Mouse (Mus musculus): ENCODE measurements at regions not wholly inside any gene's neighbourhood (a gene's known extent, or its start where the extent isn't known, plus 50 kb on each side); places are given as distances from the start of the nearest gene placed in this dataset.

DNA sequence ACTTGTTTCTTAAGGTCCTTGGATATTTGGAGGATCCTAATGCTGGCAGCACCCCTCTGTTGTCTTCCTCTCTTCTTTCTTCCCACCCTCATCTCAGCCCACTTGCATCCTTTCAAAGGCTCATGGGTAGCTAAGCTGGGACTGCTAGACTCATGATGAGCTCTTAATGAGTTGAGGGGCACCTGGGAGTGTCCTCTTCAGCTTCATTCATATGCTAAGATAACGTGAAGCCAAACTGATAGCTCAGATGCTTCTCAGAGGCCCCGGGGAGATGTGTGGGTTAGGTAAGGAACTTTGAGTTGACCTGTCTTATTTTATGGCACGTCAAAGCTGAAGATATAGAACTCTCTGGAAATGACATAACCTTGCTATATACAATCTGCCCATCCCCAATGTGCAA is 139.3 kb downstream of the Dact1 start:
- Histone ChIP-seq H3K9me3 (no peaks in the 10 kb centered on the region), H3K36me3 (replicated peaks; ENCODE audit: low read length) (no peaks in the 10 kb centered on the region), H3K4me1 (no peaks in the 10 kb centered on the region), H3K27me3 (replicated peaks) (peaks cover 4% of the 10 kb centered on the region), H3K4me3 (replicated peaks) (no peak overlapping the region)
- TF ChIP-seq FLI1 (IDR thresholded peaks at IDR 0.05; ENCODE audit: low read length) (no peak), GATA1 (IDR thresholded peaks at IDR 0.05; ENCODE audit: borderline replicate concordance, low read length) (no peak)

- peaks cover 4% of the 10 kb centered on the region for H3K27me3 ChIP-seq (replicated peaks)
- no peak for TF ChIP-seq FLI1 (IDR thresholded peaks at IDR 0.05; ENCODE audit: low read length)
- no peak for TF ChIP-seq GATA1 (IDR thresholded peaks at IDR 0.05; ENCODE audit: borderline replicate concordance, low read length)
- no peaks in the 10 kb centered on the region for H3K4me1 ChIP-seq
- H3K9me3 ChIP-seq: no peaks in the 10 kb centered on the region
- no peak overlapping the region for H3K4me3 ChIP-seq (replicated peaks)
- H3K36me3 ChIP-seq (replicated peaks; ENCODE audit: low read length): no peaks in the 10 kb centered on the region
These were observed 140.4 kb downstream of the Dact1 start for GRCm38 (mm10) chr12:71450128-71450527.

- Histone ChIP-seq H3K4me1 (no peaks in the 10 kb centered on the region), H3K27me3 (replicated peaks) (peaks cover 6% of the 10 kb centered on the region), H3K36me3 (replicated peaks; ENCODE audit: low read length) (no peaks in the 10 kb centered on the region), H3K4me3 (replicated peaks) (no peak overlapping the region), H3K9me3 (no peaks in the 10 kb centered on the region)
- TF ChIP-seq GATA1 (IDR thresholded peaks at IDR 0.05; ENCODE audit: borderline replicate concordance, low read length) (no peak), FLI1 (IDR thresholded peaks at IDR 0.05; ENCODE audit: low read length) (no peak)
These were observed 141.2 kb downstream of the Dact1 start for GRCm38 (mm10) chr12:71450680-71451463.

DNA sequence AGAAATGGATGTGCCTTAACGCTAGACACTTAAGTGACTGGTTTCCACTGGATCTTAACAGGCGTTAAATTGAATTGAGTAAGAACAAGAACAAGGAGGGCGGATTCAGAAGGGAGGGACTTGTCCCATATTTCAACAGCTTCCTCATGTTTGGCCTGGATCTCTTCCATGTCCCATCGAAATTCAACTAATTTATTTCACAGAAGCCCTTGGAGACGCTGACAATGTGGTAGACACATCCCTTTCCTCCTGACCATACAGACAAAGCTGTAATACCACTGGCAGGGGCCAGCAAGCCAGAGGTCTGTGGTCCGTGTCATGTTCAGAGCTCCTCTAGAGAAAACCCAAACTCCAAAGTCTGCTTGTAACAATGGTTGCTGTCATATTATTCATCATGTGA is 147.2 kb downstream of the Dact1 start:
- H3K4me1 ChIP-seq: no peaks in the 10 kb centered on the region
- no peak for TF ChIP-seq GATA1 (IDR thresholded peaks at IDR 0.05; ENCODE audit: borderline replicate concordance, low read length)
- no peak for TF ChIP-seq FLI1 (IDR thresholded peaks at IDR 0.05; ENCODE audit: low read length)
- H3K9me3 ChIP-seq: peaks cover 2% of the 10 kb centered on the region
- H3K4me3 ChIP-seq (replicated peaks): no peak overlapping the region
- peaks cover 2% of the 10 kb centered on the region for H3K27me3 ChIP-seq (replicated peaks)
- H3K36me3 ChIP-seq (replicated peaks; ENCODE audit: low read length): no peaks in the 10 kb centered on the region

DNA sequence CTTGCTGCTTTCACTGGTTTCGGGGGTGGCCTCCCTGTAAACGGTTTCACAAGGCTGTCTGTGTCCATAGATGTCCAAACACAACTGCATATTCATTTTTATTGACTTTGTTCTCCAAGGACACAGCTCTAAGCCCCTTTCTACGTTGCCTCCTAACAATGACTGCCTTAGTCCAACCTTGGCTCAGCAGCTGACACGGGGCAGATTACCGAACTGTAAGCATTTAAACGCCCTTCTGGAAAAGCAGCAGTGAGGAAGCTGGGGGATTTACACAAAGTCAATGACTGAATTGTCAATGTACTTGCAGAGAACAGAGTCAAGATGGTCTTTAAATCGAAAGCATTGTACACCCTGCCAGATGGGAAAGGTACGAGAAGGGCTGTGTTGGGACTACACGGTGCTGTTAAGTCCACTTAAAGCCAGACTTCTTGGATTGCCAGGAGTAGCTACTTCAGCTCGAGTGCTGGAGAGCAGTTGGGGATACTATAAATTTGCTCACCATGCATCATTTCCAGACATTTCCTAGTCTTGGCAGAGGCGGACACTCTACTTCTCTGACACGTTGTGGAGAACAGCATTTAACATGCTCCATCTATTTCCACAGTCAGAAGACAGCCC is 149.0 kb downstream of the Dact1 start:
- TF ChIP-seq FLI1 (IDR thresholded peaks at IDR 0.05; ENCODE audit: low read length) (no peak), GATA1 (IDR thresholded peaks at IDR 0.05; ENCODE audit: borderline replicate concordance, low read length) (no peak)
- peaks cover 2% of the 10 kb centered on the region for H3K27me3 ChIP-seq (replicated peaks)
- H3K4me1 ChIP-seq: no peaks in the 10 kb centered on the region
- H3K9me3 ChIP-seq: peaks cover 2% of the 10 kb centered on the region
- no peak overlapping the region for H3K4me3 ChIP-seq (replicated peaks)
- H3K36me3 ChIP-seq (replicated peaks; ENCODE audit: low read length): no peaks in the 10 kb centered on the region

DNA sequence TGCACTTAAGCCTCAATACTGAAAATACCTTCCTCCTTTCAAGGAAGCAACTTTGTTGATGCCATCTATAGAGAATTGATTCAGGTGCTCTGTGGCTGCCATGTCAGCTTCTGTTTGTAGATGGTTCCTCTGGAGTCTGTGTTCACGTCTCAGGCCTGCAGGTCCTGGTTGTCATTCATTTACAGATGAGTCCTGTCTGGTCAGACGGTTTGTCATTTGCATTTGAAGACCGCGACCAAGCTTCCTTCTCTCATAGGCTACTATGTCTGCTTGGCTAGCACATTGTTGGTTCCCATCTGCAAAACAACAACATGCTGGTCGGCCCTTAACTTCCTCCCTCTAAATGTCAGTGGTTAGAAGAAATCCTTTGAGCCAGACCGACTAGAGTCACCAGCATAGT is 151.0 kb downstream of the Dact1 start:
- H3K27me3 ChIP-seq (replicated peaks): peaks cover 2% of the 10 kb centered on the region
- no peaks in the 10 kb centered on the region for H3K4me1 ChIP-seq
- H3K4me3 ChIP-seq (replicated peaks): no peak overlapping the region
- H3K36me3 ChIP-seq (replicated peaks; ENCODE audit: low read length): no peaks in the 10 kb centered on the region
- TF ChIP-seq GATA1 (IDR thresholded peaks at IDR 0.05; ENCODE audit: borderline replicate concordance, low read length): no peak
- no peak for TF ChIP-seq FLI1 (IDR thresholded peaks at IDR 0.05; ENCODE audit: low read length)
- H3K9me3 ChIP-seq: peaks cover 2% of the 10 kb centered on the region

DNA sequence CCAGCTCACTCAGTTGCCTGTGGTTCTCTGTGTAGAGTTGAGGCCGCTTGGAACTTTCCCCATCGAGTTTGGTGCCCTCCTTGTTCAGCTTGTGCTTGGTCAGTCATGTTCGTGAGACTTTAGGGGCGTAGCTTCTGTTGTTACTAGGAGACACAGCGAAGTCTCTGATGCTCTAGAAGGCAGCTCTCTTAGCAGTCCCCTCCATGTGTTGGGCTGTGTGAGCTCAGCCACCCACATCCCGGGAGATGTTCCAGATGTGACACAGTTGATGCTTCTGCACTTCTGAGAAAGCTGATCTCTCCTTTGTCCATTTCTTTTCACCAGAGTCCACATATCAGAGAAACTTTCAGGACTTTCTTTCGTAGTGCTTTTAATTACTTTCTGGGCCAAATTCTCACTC is 158.1 kb downstream of the Dact1 start:
- Histone ChIP-seq H3K9me3 (0 out of 2 replicates have a peak, but pooled peaks cover 4% of the 10 kb centered on the region), H3K27me3 (replicated peaks) (no peaks in the 10 kb centered on the region), H3K36me3 (replicated peaks; ENCODE audit: low read length) (no peaks in the 10 kb centered on the region), H3K4me1 (no peaks in the 10 kb centered on the region), H3K4me3 (replicated peaks) (no peak overlapping the region)
- no peak for TF ChIP-seq GATA1 (IDR thresholded peaks at IDR 0.05; ENCODE audit: borderline replicate concordance, low read length)
- TF ChIP-seq FLI1 (IDR thresholded peaks at IDR 0.05; ENCODE audit: low read length): no peak

- H3K27me3 ChIP-seq (replicated peaks): no peaks in the 10 kb centered on the region
- 0 out of 2 replicates have a peak, but pooled peaks cover 4% of the 10 kb centered on the region for H3K9me3 ChIP-seq
- H3K4me1 ChIP-seq: no peaks in the 10 kb centered on the region
- TF ChIP-seq GATA1 (IDR thresholded peaks at IDR 0.05; ENCODE audit: borderline replicate concordance, low read length) (no peak), FLI1 (IDR thresholded peaks at IDR 0.05; ENCODE audit: low read length) (no peak)
- no peaks in the 10 kb centered on the region for H3K36me3 ChIP-seq (replicated peaks; ENCODE audit: low read length)
- H3K4me3 ChIP-seq (replicated peaks): no peak overlapping the region
These were observed 158.6 kb downstream of the Dact1 start for GRCm38 (mm10) chr12:71468324-71468723.

- H3K27me3 ChIP-seq (replicated peaks): peaks cover 2% of the 10 kb centered on the region
- 0 out of 2 replicates have a peak, but pooled peaks cover 4% of the 10 kb centered on the region for H3K9me3 ChIP-seq
- no peaks in the 10 kb centered on the region for H3K4me1 ChIP-seq
- no peaks in the 10 kb centered on the region for H3K36me3 ChIP-seq (replicated peaks; ENCODE audit: low read length)
- TF ChIP-seq FLI1 (IDR thresholded peaks at IDR 0.05; ENCODE audit: low read length): no peak
- TF ChIP-seq GATA1 (IDR thresholded peaks at IDR 0.05; ENCODE audit: borderline replicate concordance, low read length): no peak
- no peak overlapping the region for H3K4me3 ChIP-seq (replicated peaks)
These were observed 161.5 kb downstream of the Dact1 start for GRCm38 (mm10) chr12:71470983-71471715.

DNA sequence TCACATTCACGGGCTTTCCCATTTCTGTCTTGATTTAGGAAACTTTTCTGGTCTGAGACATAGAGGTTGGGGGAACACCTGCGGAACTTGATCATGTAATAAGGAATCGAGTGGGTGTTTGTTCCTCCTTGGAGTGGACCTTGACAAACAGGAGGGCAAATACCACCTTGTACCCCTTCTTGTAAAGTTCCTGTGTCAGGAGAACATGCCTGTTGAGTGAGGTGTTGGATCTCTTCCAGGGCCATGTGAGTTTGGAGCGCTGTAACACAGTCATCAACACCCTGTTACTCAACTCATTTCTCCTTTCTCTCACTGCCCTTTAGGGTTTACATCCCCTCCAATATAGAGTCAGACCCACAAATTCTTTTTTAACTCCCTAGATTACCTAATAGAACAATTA is 162.0 kb downstream of the Dact1 start:
- Histone ChIP-seq H3K9me3 (0 out of 2 replicates have a peak, but pooled peaks cover 4% of the 10 kb centered on the region), H3K36me3 (replicated peaks; ENCODE audit: low read length) (no peaks in the 10 kb centered on the region), H3K4me3 (replicated peaks) (no peak overlapping the region), H3K4me1 (no peaks in the 10 kb centered on the region), H3K27me3 (replicated peaks) (peaks cover 3% of the 10 kb centered on the region)
- TF ChIP-seq GATA1 (IDR thresholded peaks at IDR 0.05; ENCODE audit: borderline replicate concordance, low read length) (no peak), FLI1 (IDR thresholded peaks at IDR 0.05; ENCODE audit: low read length) (no peak)
